Mouse (Mus musculus) hindbrain, postnatal 0 days (tissue): Measurements from ENCODE around the gene Chka. TPM values are rescaled to one million over a fixed set of nuclear protein-coding genes. Genes with fewer than 3 reads are reported as not detected.
A peak's percentile ranks its signal among the peaks of the same experiment; 100 is the strongest.

Experiments used
- ATAC-seq: fragments of 200-750 bp; cut with Nextera tagmentation; 2 replicates; pipeline ENCODE4 v1.8.0; 2017; ENCODE audit warnings: mild to moderate bottlenecking, moderate TSS enrichment, moderate library complexity
- DNase-seq: peaks from one replicate; pipeline ENCODE4 v3.0.0-alpha.2; 2015; ENCODE audit warnings: low spot score
- H3K27ac ChIP-seq: fragments of 300-500 bp; sonication (generic); 2 replicates; pipeline ENCODE4 v1.5.1; 2014; ENCODE audit warnings: mild to moderate bottlenecking
- H3K27me3 ChIP-seq: fragments of 300-500 bp; sonication (generic); 2 replicates; pipeline ENCODE4 v1.6.1; 2014; ENCODE audit warnings: low read length, mixed read lengths; ENCODE audit not compliant: insufficient read depth
- H3K36me3 ChIP-seq: fragments of 300-500 bp; sonication (generic); 2 replicates; pipeline ENCODE4 v1.6.1; 2014; ENCODE audit warnings: low read length, mixed read lengths; ENCODE audit not compliant: insufficient read depth
- H3K4me1 ChIP-seq: fragments of 300-500 bp; sonication (generic); 2 replicates; pipeline ENCODE4 v1.6.1; 2014; ENCODE audit warnings: antibody characterized with exemption, low read length, mixed read lengths; ENCODE audit not compliant: insufficient read depth
- H3K4me2 ChIP-seq: fragments of 300-500 bp; sonication (generic); 2 replicates; pipeline ENCODE4 v1.6.1; 2014; ENCODE audit warnings: low read depth, mild to moderate bottlenecking, low read length, moderate library complexity, mixed read lengths
- H3K4me3 ChIP-seq: fragments of 300-500 bp; sonication (generic); 2 replicates; pipeline ENCODE4 v1.5.1; 2014; ENCODE audit warnings: low read length
- H3K9ac ChIP-seq: fragments of 300-500 bp; sonication (generic); replicated peaks from 2 replicates; pipeline ENCODE4 v1.6.1; 2014; ENCODE audit warnings: mild to moderate bottlenecking, low read length, moderate library complexity, mixed read lengths
- H3K9me3 ChIP-seq: fragments of 300-500 bp; sonication (generic); 2 replicates; pipeline ENCODE4 v1.6.1; 2016; ENCODE audit warnings: low read length, mixed read lengths
- CTCF ChIP-seq: IDR thresholded peaks from 2 replicates; pipeline ENCODE4 v1.5.1; 2016; ENCODE audit warnings: antibody characterized with exemption, control low read depth, low read depth
- WGBS: fragments of 180-500 bp; shearing (Covaris S2); extraction: QIAGEN DNeasy Blood & Tissue Kit; methylation state at CpG from one replicate; pipeline ENCODE4 v1.1.7; 2014; 5-methylcytosine and 5-hydroxymethylcytosine counted together
- polyA plus RNA-seq: library from polyadenylated mRNA; unstranded; fragments of >200 nt; fragmentation: Nextera tagmentation; extraction: Ambion mirVana; gene quantifications from 2 replicates; pipeline ENCODE4 v1.2.1, GENCODE M21; 2015
- total RNA-seq: library from RNA; depleted of rRNA; stranded (reverse); fragments of >200 nt; gene quantifications from 2 replicates; pipeline ENCODE4 v1.2.3, GENCODE M21; 2014

Chka gene
- total and polyA plus RNA-seq, 2 experiments from 2014 or later = 53.9 to 68.9 TPM

DNA sequence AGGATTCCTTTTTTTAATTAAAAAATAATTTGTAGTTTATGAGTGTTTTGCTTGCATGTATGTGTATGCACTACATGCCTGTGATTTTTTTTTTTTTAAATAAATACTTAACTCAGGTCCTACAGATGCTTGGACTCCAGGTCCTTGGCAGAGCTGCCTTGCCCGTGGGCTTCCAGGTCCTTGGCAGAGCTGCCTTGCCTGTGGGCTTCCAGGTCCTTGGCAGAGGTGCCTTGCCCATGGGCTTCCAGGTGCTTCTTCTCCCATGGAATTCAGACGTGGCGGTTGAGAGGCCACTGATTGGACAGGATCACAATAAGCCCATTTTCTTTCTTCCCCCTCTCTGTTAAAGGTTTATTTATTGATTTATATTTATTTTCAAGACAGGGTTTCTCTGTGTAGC lies 5.6 kb downstream of the Chka start:
- Histone ChIP-seq H3K4me1 (peaks cover 14% of the 10 kb centered on the region), H3K4me2 (no peak overlapping the region), H3K4me3 (no peak overlapping the region), H3K9ac (no peak overlapping the region), H3K36me3 (no peaks in the 10 kb centered on the region), H3K9me3 (no peaks in the 10 kb centered on the region), H3K27ac (no peak overlapping the region), H3K27me3 (no peaks in the 10 kb centered on the region)
- DNase-seq (no peak), ATAC-seq (no peak)
- 58% methylated on average over 3 of the region's 3 CpGs for WGBS
- TF ChIP-seq CTCF = no peak

- H3K27ac ChIP-seq = no peak overlapping the region
- WGBS = 65% methylated on average over 2 of the region's 2 CpGs
- peak; percentile 17 for TF ChIP-seq CTCF
- H3K4me3 ChIP-seq = no peak overlapping the region
- H3K4me2 ChIP-seq = no peak overlapping the region
- H3K9ac ChIP-seq = no peak overlapping the region
- no peaks in the 10 kb centered on the region for H3K9me3 ChIP-seq
- H3K27me3 ChIP-seq = no peaks in the 10 kb centered on the region
- no peak for ATAC-seq
- no peak for DNase-seq
- no peaks in the 10 kb centered on the region for H3K36me3 ChIP-seq
- no peaks in the 10 kb centered on the region for H3K4me1 ChIP-seq
Observed at GRCm38 (mm10) chr19:3862713-3863112, 11.1 kb downstream of the Chka start.

- 89% methylated on average over 2 of the region's 2 CpGs for WGBS
- no peaks in the 10 kb centered on the region for H3K9me3 ChIP-seq
- H3K4me2 ChIP-seq = no peak overlapping the region
Observed at GRCm38 (mm10) chr19:3864960-3865359, 13.4 kb downstream of the Chka start.

DNA sequence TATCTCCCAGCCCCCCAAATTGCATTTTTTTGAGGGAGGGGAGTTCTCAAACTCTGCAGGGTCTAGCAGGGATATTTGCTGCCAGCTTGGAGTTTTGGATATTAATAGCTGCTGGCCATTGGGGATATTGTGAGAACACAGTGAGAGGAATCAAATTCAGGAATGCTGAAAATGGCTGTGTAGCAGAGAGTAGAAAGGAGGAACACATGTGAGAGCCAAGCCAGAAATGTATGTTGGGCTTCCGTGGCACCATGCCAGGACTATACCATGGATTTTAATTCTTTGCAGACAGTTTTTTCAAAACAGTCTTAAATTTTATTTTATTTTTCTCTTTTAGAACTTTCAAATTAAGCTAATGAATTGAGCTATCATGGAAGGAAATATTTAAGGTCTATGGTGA lies 16.7 kb downstream of the Chka start:
- no peaks in the 10 kb centered on the region for H3K27me3 ChIP-seq
- H3K9me3 ChIP-seq = no peaks in the 10 kb centered on the region
- no peak overlapping the region for H3K4me2 ChIP-seq
- H3K36me3 ChIP-seq = no peaks in the 10 kb centered on the region
- H3K27ac ChIP-seq = no peak overlapping the region
- H3K4me3 ChIP-seq = no peak overlapping the region
- DNase-seq (no peak), ATAC-seq (no peak)
- H3K4me1 ChIP-seq = no peaks in the 10 kb centered on the region
- WGBS = 91% methylated on average over 1 of the region's 1 CpGs
- no peak for TF ChIP-seq CTCF
- H3K9ac ChIP-seq = no peak overlapping the region

More at GRCm38 (mm10) chr19:3864960-3865359, 13.4 kb downstream of the Chka start:
- ATAC-seq = no peak
- no peak overlapping the region for H3K4me3 ChIP-seq
- H3K27ac ChIP-seq = no peak overlapping the region
- H3K27me3 ChIP-seq = no peaks in the 10 kb centered on the region
- no peaks in the 10 kb centered on the region for H3K36me3 ChIP-seq
- TF ChIP-seq CTCF = peak; percentile 54
- H3K4me1 ChIP-seq = no peaks in the 10 kb centered on the region
- DNase-seq = no peak
- no peak overlapping the region for H3K9ac ChIP-seq

- no peaks in the 10 kb centered on the region for H3K4me1 ChIP-seq
- no peak overlapping the region for H3K9ac ChIP-seq
- H3K27ac ChIP-seq = no peak overlapping the region
- TF ChIP-seq CTCF = no peak
- ATAC-seq (no peak), DNase-seq (no peak)
- no peak overlapping the region for H3K4me2 ChIP-seq
- no peaks in the 10 kb centered on the region for H3K36me3 ChIP-seq
- H3K9me3 ChIP-seq = no peaks in the 10 kb centered on the region
- no peaks in the 10 kb centered on the region for H3K27me3 ChIP-seq
- no peak overlapping the region for H3K4me3 ChIP-seq
Observed at GRCm38 (mm10) chr19:3871468-3871867, 19.9 kb downstream of the Chka start.

- ATAC-seq (no peak), DNase-seq (peak; percentile 29)
- Histone ChIP-seq H3K9me3 (no peaks in the 10 kb centered on the region), H3K27me3 (no peaks in the 10 kb centered on the region), H3K4me1 (no peaks in the 10 kb centered on the region), H3K9ac (no peak overlapping the region), H3K4me3 (no peak overlapping the region), H3K27ac (no peak overlapping the region), H3K36me3 (no peaks in the 10 kb centered on the region), H3K4me2 (no peak overlapping the region)
- 42% methylated on average over 4 of the region's 4 CpGs for WGBS
- TF ChIP-seq CTCF = no peak
Observed at GRCm38 (mm10) chr19:3872373-3872772, 20.8 kb downstream of the Chka start.

DNA sequence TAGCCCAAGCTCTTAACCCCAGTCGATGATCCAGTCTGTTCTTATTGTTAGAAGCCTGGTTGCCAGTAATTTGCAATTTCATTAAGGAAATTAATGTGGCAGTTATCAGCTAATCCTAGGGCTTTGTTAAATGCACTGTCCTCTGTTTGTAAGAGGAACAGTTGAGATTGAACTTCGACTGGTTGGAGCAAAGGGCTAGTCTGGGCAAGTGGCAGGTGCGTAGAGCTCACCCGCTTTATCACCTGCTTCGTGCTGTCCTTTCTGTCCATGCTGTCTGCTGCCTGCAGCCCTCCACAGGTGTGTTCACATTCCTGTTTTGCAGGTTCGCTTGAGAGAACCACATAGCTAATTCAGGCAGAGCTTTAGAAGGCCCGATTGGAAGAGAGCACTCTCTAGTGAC lies 23.5 kb downstream of the Chka start:
- ATAC-seq (no peak), DNase-seq (no peak)
- no peak for TF ChIP-seq CTCF
- Histone ChIP-seq H3K9ac (no peak overlapping the region), H3K27me3 (no peaks in the 10 kb centered on the region), H3K27ac (no peak overlapping the region), H3K4me1 (no peaks in the 10 kb centered on the region), H3K4me3 (no peak overlapping the region), H3K36me3 (no peaks in the 10 kb centered on the region), H3K4me2 (no peak overlapping the region), H3K9me3 (no peaks in the 10 kb centered on the region)
- WGBS = 85% methylated on average over 7 of the region's 7 CpGs
